Mouse (Mus musculus) small intestine, adult 2 months (tissue): ENCODE data around the gene Plekhg3.

ENCODE experiments used
- CTCF ChIP-seq: fragments of 200-500 bp; IDR thresholded peaks from 2 replicates; pipeline ENCODE4 v1.5.1; 2012; ENCODE audit warnings: low read depth, mild to moderate bottlenecking, control low read depth, inconsistent platforms, low read length, moderate library complexity, mixed read lengths; ENCODE audit not compliant: insufficient replicate concordance, insufficient read length; ENCODE audit errors: extremely low read depth
- POLR2A ChIP-seq: fragments of 200-500 bp; IDR thresholded peaks from 2 replicates; pipeline ENCODE4 v1.6.1; 2012; ENCODE audit warnings: low read depth, mild to moderate bottlenecking, control low read depth, inconsistent platforms, low read length, moderate library complexity

- TF ChIP-seq CTCF (no peak), POLR2A (no peak)
These were observed 2.3 kb downstream of the Plekhg3 start for GRCm38 (mm10) chr12:76532926-76533376.
